15 mouse cellular contexts compared by ENCODE assay signal in the genomic region with DNA sequence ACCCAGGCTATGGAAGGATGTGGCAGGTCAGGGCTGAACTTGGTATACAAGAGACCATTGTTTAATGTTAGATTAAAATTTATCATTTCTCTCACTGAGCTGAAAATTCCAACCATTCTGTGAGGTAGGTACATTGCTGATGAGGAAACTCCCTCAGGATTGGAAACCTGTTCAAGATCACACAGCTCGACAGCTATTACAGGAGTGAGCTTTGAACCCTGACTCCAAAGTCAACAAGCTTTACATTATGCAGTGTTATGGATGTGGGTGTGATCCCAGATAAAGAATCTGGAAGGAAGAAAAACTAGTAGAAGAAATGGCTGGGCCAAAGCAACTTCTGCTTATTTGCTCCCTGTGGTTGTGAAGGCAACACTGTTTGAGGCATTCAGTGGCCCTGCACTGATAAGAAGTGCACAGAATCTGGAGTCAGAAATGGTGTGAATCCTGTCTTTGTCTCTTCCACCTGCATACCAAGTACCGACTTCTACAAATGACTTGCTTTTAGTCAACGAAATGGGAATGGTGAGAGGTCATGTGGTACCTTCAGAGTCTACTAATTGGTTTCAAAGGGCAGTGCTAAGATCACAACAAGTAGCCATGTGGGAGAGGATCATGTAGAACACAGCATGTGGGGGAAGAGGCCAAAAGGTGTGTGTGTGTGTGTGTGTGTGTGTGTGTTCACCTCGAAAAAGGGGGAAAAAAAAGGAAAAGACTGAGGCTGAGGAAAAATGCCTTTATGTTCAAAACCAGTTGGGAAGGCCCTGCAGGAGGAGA. TPM values are rescaled to one million over a fixed set of nuclear protein-coding genes. Genes with fewer than 3 reads are reported as not detected.
"Had no signal": no experiment of that assay in that cellular context is flagged by ENCODE, and none has a peak within 500 bp of the region (broad histone marks: within the 10 kb centered on the region; RNA-seq: fewer than 3 reads in every experiment).

No protein-coding gene starts in this region.

- H3K9ac ChIP-seq: limb, embryonic 15.5 days; liver, embryonic 12.5 days; lung, embryonic 15.5 days; midbrain, embryonic 12.5 days; neural tube, embryonic 13.5 days had no signal

- DNase-seq: kidney, adult 11 months; kidney, postnatal 10 days; lung, postnatal 14 days; right cerebral cortex, postnatal 14 days; thymus, postnatal 4 days had no signal

- H3K4me1 ChIP-seq: limb, embryonic 15.5 days; lung, embryonic 15.5 days; midbrain, embryonic 12.5 days; neural tube, embryonic 13.5 days had no signal

- H3K27me3 ChIP-seq: limb, embryonic 15.5 days; liver, embryonic 12.5 days; lung, embryonic 15.5 days; midbrain, embryonic 12.5 days; neural tube, embryonic 13.5 days had no signal

- ATAC-seq: liver, embryonic 12.5 days; midbrain, embryonic 16.5 days had no signal

- H3K9me3 ChIP-seq: limb, embryonic 15.5 days; liver, embryonic 12.5 days; lung, embryonic 15.5 days; midbrain, embryonic 12.5 days; neural tube, embryonic 13.5 days had no signal

- H3K4me3 ChIP-seq: left cerebral cortex, adult 2 months; limb, embryonic 15.5 days; liver, embryonic 12.5 days; lung, embryonic 15.5 days; midbrain, embryonic 12.5 days; neural tube, embryonic 13.5 days had no signal

- H3K27ac ChIP-seq: left cerebral cortex, adult 2 months; limb, embryonic 15.5 days; liver, embryonic 12.5 days; lung, embryonic 15.5 days; macrophage; midbrain, embryonic 12.5 days; neural tube, embryonic 13.5 days had no signal

- H3K4me2 ChIP-seq: limb, embryonic 15.5 days; liver, embryonic 12.5 days; lung, embryonic 15.5 days; midbrain, embryonic 12.5 days; neural tube, embryonic 13.5 days had no signal

- H3K36me3 ChIP-seq: limb, embryonic 15.5 days; liver, embryonic 12.5 days; lung, embryonic 15.5 days; midbrain, embryonic 12.5 days; neural tube, embryonic 13.5 days had no signal

RNA-seq across cellular contexts. Expression of a gene that starts 55.8 kb away (rescaled TPM):
- total RNA-seq: layer of hippocampus, postnatal 25 days; left cerebral cortex, adult 2 months; left cerebral cortex, postnatal 25 days had no signal
